Mouse (Mus musculus): ENCODE results near the gene Slc35e3.

- TF ChIP-seq CTCF (IDR thresholded peaks at IDR 0.05; ENCODE audit: borderline replicate concordance, extremely low read depth, insufficient read depth, insufficient read length) (no peak), POLR2A (IDR thresholded peaks at IDR 0.05; ENCODE audit: borderline replicate concordance, extremely low read depth, insufficient read depth, insufficient read length, poor library complexity, severe bottlenecking) (no peak)
Measured at GRCm38 (mm10) chr10:117751282-117751610, 5.1 kb upstream of the Slc35e3 start.

All from brain, embryonic 14.5 days (tissue).